Mouse (Mus musculus) liver, embryonic 14.5 days (tissue): ENCODE measurements around the gene Tekt4.

ENCODE experiments used
- CTCF ChIP-seq: IDR thresholded peaks from 2 replicates; pipeline ENCODE4 v1.5.1; 2016; ENCODE audit warnings: antibody characterized with exemption, low read depth, control low read depth
- EP300 ChIP-seq: IDR thresholded peaks from 2 replicates; pipeline ENCODE4 v1.6.1; 2016; ENCODE audit warnings: antibody characterized with exemption, low read depth

- TF ChIP-seq CTCF (no peak), EP300 (no peak)
These were observed 42.6 kb downstream of the Tekt4 start, which contains the start of gene Sstr5 for GRCm38 (mm10) chr17:25497013-25497412.
